Mouse (Mus musculus) CH12.LX (cell line): ENCODE measurements at regions not wholly inside any gene's neighbourhood (a gene's known extent, or its start where the extent isn't known, plus 50 kb on each side); places are given as distances from the start of the nearest gene placed in this dataset.
"Not testable (repeated sequence)": the region's sequence is repeated elsewhere in the genome, so short reads cannot be mapped to it uniquely, and the experiment has no call there.

Experiments used
- CTCF ChIP-seq, 2 experiments: IDR thresholded peaks in 1 of 2; conservative IDR thresholded peaks in 1 of 2; 2 replicates each; pipeline ENCODE4 v1.5.1; 2011 to 2012; ENCODE audit warnings: low read depth in 2 of 2, low read length in 2 of 2, improper control_type of control experiment in 1 of 2, inconsistent platforms in 1 of 2, mild to moderate bottlenecking in 1 of 2, moderate library complexity in 1 of 2
- EP300 ChIP-seq: IDR thresholded peaks from 2 replicates; pipeline ENCODE4 v1.6.1; 2011; ENCODE audit warnings: low read length, improper control_type of control experiment

- not testable (repeated sequence) for TF ChIP-seq EP300; CTCF (conservative IDR thresholded peaks at IDR 0.05 in 1 of 2, IDR thresholded peaks at IDR 0.05 in 1 of 2; ENCODE audit: low read depth in 2 of 2, low read length in 2 of 2)
Observed at GRCm38 (mm10) chr14:13042536-13042935, 219.7 kb upstream of the Cadps start.
